In genomic region chr10:21937222-21937605, GRCm38 (mm10) we compare ENCODE assay signal across 8 mouse cellular contexts. TPM values are rescaled to one million over a fixed set of nuclear protein-coding genes. Genes with fewer than 3 reads are reported as not detected.
DNase-seq lines count a peak whose midpoint lies in the region; ATAC-seq and TF ChIP-seq lines count a peak whose summit lies in the region.

No protein-coding gene starts in this region.

- H3K27ac ChIP-seq in gastrocnemius, adult 2 months = peak overlapping the region; percentile 68
- H3K27ac ChIP-seq in kidney, embryonic 16.5 days (ENCODE audit: low read length) = peak overlapping the region; percentile 80

- H3K4me3 ChIP-seq in G1E (ENCODE audit: low read depth, low read length) = peak overlapping the region; percentile 49; the same call in 1 of the 2 replicates
- peak overlapping the region; percentile 53 for H3K4me3 ChIP-seq in gastrocnemius, adult 2 months
- H3K4me3 ChIP-seq in kidney, embryonic 16.5 days (ENCODE audit: low read length) = peak overlapping the region; percentile 7

- H3K4me2 ChIP-seq in kidney, embryonic 16.5 days (replicated peaks; ENCODE audit: low read depth, low read length) = peak overlapping the region; percentile 23

- no peaks in the 10 kb centered on the region for H3K9me3 ChIP-seq in G1E (replicated peaks)
- no peaks in the 10 kb centered on the region for H3K9me3 ChIP-seq in kidney, embryonic 16.5 days (ENCODE audit: low read length)

- peak; percentile 49 for DNase-seq in adrenal gland, postnatal 14 days
- DNase-seq in adrenal gland, adult 8-10 months = no peak
- no peak for DNase-seq in G1E (ENCODE audit: low spot score)
- DNase-seq in gastrocnemius, adult 2 months = peak; percentile 66
- DNase-seq in retina, postnatal 1 day = peak; percentile 36
- no peak for DNase-seq in layer of hippocampus, postnatal 25 days (ENCODE audit: extremely low spot score in 1 of 2, low spot score in 1 of 2)

- TF ChIP-seq CTCF in G1E (IDR thresholded peaks at IDR 0.05; ENCODE audit: low read depth, low read length) = no peak
- TF ChIP-seq CTCF in gastrocnemius, adult 2 months (IDR thresholded peaks at IDR 0.05) = no peak

- no peaks in the 10 kb centered on the region for H3K36me3 ChIP-seq in G1E (replicated peaks)
- H3K36me3 ChIP-seq in kidney, embryonic 16.5 days (ENCODE audit: insufficient read depth, low read length) = no peaks in the 10 kb centered on the region

- peaks cover 30% of the 10 kb centered on the region for H3K4me1 ChIP-seq in G1E (ENCODE audit: insufficient read depth, low read depth, low read length)
- peaks cover 17% of the 10 kb centered on the region for H3K4me1 ChIP-seq in kidney, embryonic 16.5 days (ENCODE audit: insufficient read depth, low read length)

- intact Hi-C loops in gastrocnemius, adult 2 months (cut with DNase I) = no loop called here

- 12% methylated on average over 9 of the region's 9 CpGs for whole genome bisulfite sequencing in kidney, embryonic 16.5 days

- H3K27me3 ChIP-seq in G1E (ENCODE audit: insufficient read depth, low read length) = no peaks in the 10 kb centered on the region
- no peaks in the 10 kb centered on the region for H3K27me3 ChIP-seq in kidney, embryonic 16.5 days (ENCODE audit: insufficient read depth, low read length)

- H3K9ac ChIP-seq in kidney, embryonic 16.5 days (replicated peaks; ENCODE audit: low read length) = 0 out of 2 replicates have a peak overlapping the region, but pooled peaks have one; percentile 11

- ATAC-seq in G1E (ENCODE audit: extremely low read depth, insufficient number of reproducible peaks, low FRiP score, poor library complexity, severe bottlenecking) = no peak
- peak; percentile 71 for ATAC-seq in kidney, embryonic 16.5 days (ENCODE audit: low FRiP score, low TSS enrichment)
- ATAC-seq in megakaryocyte-erythroid progenitor cell, adult 5-6 weeks (replicated peaks; ENCODE audit: low FRiP score, low TSS enrichment, poor library complexity, severe bottlenecking) = no peak

RNA-seq across cellular contexts. Expression of gene Sgk1, which starts 55.2 kb away (rescaled TPM):
- 173 and 192 TPM in 2 replicates for total RNA-seq in adrenal gland, postnatal 14 days (2021)
- 100 to 1,000 TPM in 3 of 4 experiments, 10 to 100 TPM in 1; 86.0 to 164 (median 138) TPM for total RNA-seq in adrenal gland, adult 8-10 months (2022)
- 90.7 and 111 TPM in 2 replicates for total RNA-seq in G1E (2014; fragmentation: Nextera tagmentation)
- 36.8 and 42.3 TPM in 2 replicates for total RNA-seq in G1E (2017)
- 2.0 and 3.0 TPM in 2 replicates for polyA plus RNA-seq in G1E (2012)
- 100 to 1,000 TPM; 208 to 210 TPM for total RNA-seq in gastrocnemius, adult 2 months (2021)
- polyA plus RNA-seq in kidney, embryonic 16.5 days (2015; fragmentation: Nextera tagmentation; extraction: Ambion mirVana) = 93.0 and 105 TPM in 2 replicates
- total RNA-seq in layer of hippocampus, postnatal 25 days (2021) = 10 to 100 TPM; 83.0 to 94.8 TPM
- 1.1 and 9.7 TPM in 2 replicates for total RNA-seq in megakaryocyte-erythroid progenitor cell, adult 5-6 weeks (2014; fragmentation: Nextera tagmentation)
- 5.5 and 8.1 TPM in 2 replicates for total RNA-seq in megakaryocyte-erythroid progenitor cell, adult 5-6 weeks (2017)

Comparison
In these comparisons a context has a peak if more than half of its experiments do, and no peak if none do; other contexts are left out.
1. DNase-seq: peak in adrenal gland, postnatal 14 days (single experiment), gastrocnemius, adult 2 months (single experiment) and retina, postnatal 1 day (single experiment); none in adrenal gland, adult 8-10 months (single experiment), G1E (single experiment) and layer of hippocampus, postnatal 25 days (0 of 2).
2. Peak in every context shown above with its lines, with median percentiles within 50 percentile points of each other: H3K4me3 ChIP-seq.